Mouse (Mus musculus) adrenal gland, adult 10 weeks (tissue): ENCODE data around the gene Olfr1241. TPM values are rescaled to one million over a fixed set of nuclear protein-coding genes. Genes with fewer than 3 reads are reported as not detected.

Source experiments
- polyA plus RNA-seq: library from polyadenylated mRNA; stranded (reverse); fragments of 350-450 nt; fragmentation: Illumina TruSeq; extraction: RNeasy Lipid Tissue Mini Kit (QIAGEN cat#74804); gene quantifications from one replicate; pipeline ENCODE4 v1.2.3, GENCODE M21; 2014; ENCODE audit warnings: low read depth, low replicate concordance

Gene Olfr1241
- polyA plus RNA-seq: not detected

GRCm38 (mm10) chr2:89487026-89487425, at the start of gene Olfr1241:
TSS of gene Olfr1241 (minus strand) at chr2:89487126.

GRCm38 (mm10) chr2:89531387-89531786, 44.5 kb upstream of the Olfr1241 start, which contains the start of gene Olfr1243:
TSS of gene Olfr1243 (minus strand) at chr2:89531487.

GRCm38 (mm10) chr2:89498235-89498634, 11.3 kb upstream of the Olfr1241 start, which contains the start of gene Olfr1242:
TSS of gene Olfr1242 (minus strand) at chr2:89498335.

GRCm38 (mm10) chr2:89442900-89443299, 44.0 kb downstream of the Olfr1241 start, which contains the start of gene Olfr1240:
TSS of gene Olfr1240 (minus strand) at chr2:89443000.

Other genes starting within 250 kb of the Olfr1241 start
- not detected for gene Olfr1228, start 233.1 kb downstream of the Olfr1241 start, polyA plus RNA-seq
- gene Olfr1229, start 199.1 kb downstream of the Olfr1241 start, polyA plus RNA-seq: not detected
- gene Olfr1230, start 189.9 kb downstream of the Olfr1241 start, polyA plus RNA-seq: not detected
- gene Olfr1231, start 180.1 kb downstream of the Olfr1241 start, polyA plus RNA-seq: not detected
- not detected for gene Olfr1232, start 157.5 kb downstream of the Olfr1241 start, polyA plus RNA-seq
- not detected for gene Olfr1233, start 144.7 kb downstream of the Olfr1241 start, polyA plus RNA-seq
- not detected for gene Olfr1234, start 122.3 kb downstream of the Olfr1241 start, polyA plus RNA-seq
- gene Olfr1238, start 77.5 kb downstream of the Olfr1241 start, polyA plus RNA-seq: not detected
- not detected for gene Olfr1239, start 66.7 kb downstream of the Olfr1241 start, polyA plus RNA-seq
- not detected for gene Olfr1240, start 44.1 kb downstream of the Olfr1241 start, polyA plus RNA-seq
- not detected for gene Olfr1242, start 11.2 kb upstream of the Olfr1241 start, polyA plus RNA-seq
- gene Olfr1243, start 44.4 kb upstream of the Olfr1241 start, polyA plus RNA-seq: not detected
- not detected for gene Olfr1245, start 91.3 kb upstream of the Olfr1241 start, polyA plus RNA-seq
- not detected for gene Olfr1246, start 106.0 kb upstream of the Olfr1241 start, polyA plus RNA-seq
- not detected for gene Olfr1247, start 127.0 kb upstream of the Olfr1241 start, polyA plus RNA-seq
- not detected for gene Olfr1248, start 131.1 kb upstream of the Olfr1241 start, polyA plus RNA-seq
- not detected for gene Olfr1249, start 147.9 kb upstream of the Olfr1241 start, polyA plus RNA-seq
- gene Olfr1250, start 174.3 kb upstream of the Olfr1241 start, polyA plus RNA-seq: not detected
- gene Olfr1251, start 184.8 kb upstream of the Olfr1241 start, polyA plus RNA-seq: not detected
- gene Olfr1252, start 237.9 kb upstream of the Olfr1241 start, polyA plus RNA-seq: not detected